Mouse (Mus musculus) spleen, postnatal 4 days (tissue): ENCODE results near the gene Gm9817.

Experiments
- DNase-seq, 2 experiments: peaks; one replicate each; pipeline ENCODE4 v3.0.0; 2022; ENCODE audit warnings: low spot score in 2 of 2

Gm9817 gene

DNA sequence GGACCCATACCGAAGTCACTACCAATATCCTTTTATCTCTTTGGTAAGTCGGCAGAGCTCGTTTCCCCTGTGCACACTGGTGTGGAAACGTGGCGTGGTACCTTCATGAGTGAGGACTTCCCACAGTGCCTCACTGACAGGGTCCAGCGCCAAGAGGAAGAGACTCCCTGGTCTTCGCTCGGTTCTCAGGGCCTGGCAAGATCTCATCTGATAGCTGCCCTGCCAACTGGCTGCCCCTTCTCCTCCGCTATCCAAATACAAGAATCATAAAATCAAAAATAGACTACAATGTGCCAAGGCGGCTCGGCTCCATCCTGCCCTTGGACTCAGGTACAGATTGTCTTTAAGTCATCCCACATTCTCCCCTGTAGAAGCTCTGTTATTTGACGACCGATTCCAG lies 11.4 kb downstream of the Gm9817 start:
- DNase-seq: no peak

GRCm38 (mm10) chr13:45092816-45093215 lies 14.3 kb downstream of the Gm9817 start:
- DNase-seq: no peak

- DNase-seq: no peak
Observed at GRCm38 (mm10) chr13:45095028-45095427, 16.5 kb downstream of the Gm9817 start.

GRCm38 (mm10) chr13:45099582-45100229 lies 21.2 kb downstream of the Gm9817 start:
- DNase-seq: no peak

DNA sequence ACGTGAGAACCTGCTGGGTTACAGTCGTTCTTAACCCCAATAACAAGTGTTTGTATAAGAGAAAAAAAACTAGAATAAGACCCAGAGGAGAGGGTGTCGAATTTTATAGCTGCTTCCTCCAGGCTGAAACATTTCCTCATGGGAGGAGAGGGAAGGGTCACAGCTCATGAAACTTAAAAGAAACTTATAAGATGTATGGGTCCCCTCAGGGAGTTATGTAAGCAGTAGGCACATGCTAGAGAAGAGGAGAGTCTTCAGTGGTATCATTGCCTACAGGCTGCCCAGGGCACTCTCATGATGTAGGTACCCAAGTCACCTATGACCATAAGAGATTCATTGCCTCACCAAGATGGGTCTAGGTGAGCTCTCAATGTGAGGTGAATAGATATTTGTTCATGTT lies 28.0 kb downstream of the Gm9817 start:
- DNase-seq: no peak

- peak; percentile 34 to 59 for DNase-seq
Observed at GRCm38 (mm10) chr13:45108851-45109390, 30.4 kb downstream of the Gm9817 start.

DNA sequence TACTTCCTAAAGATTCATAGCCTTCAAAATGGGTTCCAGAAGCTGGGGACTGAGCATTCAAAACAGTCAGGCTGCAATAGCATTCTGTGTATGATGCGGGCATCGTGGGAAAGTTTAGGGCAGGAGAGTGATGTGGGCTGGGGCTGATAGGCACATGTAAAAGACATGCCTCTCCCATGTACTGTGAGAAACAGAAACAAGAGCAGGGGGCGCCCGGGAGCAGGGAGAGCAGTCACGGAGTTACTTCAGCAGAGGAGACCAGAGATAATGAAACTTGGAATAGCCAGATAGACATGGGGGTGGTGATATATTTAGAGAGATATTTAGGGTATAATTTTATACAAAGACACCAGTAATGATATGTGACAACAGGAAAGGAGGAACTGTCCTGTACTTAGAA lies 39.9 kb downstream of the Gm9817 start:
- DNase-seq: no peak

GRCm38 (mm10) chr13:45118822-45119221 lies 40.3 kb downstream of the Gm9817 start:
- peak in 1 of 2 experiments; percentile 17 for DNase-seq
